Mouse (Mus musculus) layer of hippocampus, adult 18-20 months (tissue): ENCODE data around the gene Gm11437. TPM values are rescaled to one million over a fixed set of nuclear protein-coding genes. Genes with fewer than 3 reads are reported as not detected.

Experiments
- DNase-seq, 2 experiments: peaks; one replicate each; pipeline ENCODE4 v3.0.0; 2022; ENCODE audit warnings: low spot score in 2 of 2
- total RNA-seq, 2 experiments: library from RNA; stranded (reverse); gene quantifications; 2 replicates each; pipeline ENCODE4 v1.2.3; 2021

Gm11437 gene
- total RNA-seq, 2 experiments from 2014 or later, result not detected

DNA sequence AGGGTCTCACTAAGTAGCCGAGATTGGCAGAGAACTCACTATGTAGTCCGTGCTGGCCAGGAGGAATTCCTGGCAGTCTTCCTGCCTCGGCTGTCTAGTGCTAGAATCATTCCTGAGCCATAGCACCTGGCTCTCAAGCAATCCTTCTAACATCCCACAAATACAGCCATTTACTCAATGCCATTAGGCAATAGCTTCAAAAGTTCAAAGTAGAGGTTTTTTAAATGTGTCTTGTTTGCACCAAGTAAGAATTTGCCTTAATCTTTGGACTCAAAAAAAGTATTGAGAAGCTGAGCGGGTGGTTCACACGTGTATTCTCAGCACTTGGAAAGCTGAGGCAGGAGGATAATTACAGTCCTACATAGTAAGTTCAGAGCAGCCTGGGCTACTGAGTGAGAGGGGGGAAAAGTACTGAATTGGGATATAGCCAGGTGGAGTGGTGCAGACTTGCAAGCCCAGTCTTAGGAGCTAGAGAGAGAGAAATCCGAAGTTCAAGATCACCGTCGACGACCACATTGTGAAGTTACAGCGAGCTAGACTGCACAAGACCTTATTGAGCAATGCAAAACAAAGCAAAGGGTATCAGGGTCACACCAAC lies 22.0 kb downstream of the Gm11437 start:
- DNase-seq, result no peak

DNA sequence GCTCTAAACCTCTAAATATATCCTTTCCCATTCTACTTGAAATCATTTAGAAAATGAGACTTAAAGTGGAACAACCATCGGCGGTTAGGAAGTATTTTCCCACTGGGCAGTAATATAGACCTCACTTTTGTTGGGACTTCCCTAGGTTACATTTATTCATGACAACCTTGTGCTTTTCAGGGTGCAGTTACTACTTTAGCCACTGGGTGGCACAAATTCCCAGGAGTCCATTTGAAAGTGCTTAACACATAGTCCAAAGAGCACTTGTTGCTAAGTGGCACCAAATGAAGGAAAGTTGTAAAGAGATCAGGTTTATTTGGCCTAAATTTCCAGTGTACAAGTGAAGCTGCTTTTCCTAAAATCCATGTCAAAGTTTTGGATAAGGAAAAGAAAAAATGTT lies 25.5 kb downstream of the Gm11437 start:
- peak; percentile 6 to 68 for DNase-seq

DNA sequence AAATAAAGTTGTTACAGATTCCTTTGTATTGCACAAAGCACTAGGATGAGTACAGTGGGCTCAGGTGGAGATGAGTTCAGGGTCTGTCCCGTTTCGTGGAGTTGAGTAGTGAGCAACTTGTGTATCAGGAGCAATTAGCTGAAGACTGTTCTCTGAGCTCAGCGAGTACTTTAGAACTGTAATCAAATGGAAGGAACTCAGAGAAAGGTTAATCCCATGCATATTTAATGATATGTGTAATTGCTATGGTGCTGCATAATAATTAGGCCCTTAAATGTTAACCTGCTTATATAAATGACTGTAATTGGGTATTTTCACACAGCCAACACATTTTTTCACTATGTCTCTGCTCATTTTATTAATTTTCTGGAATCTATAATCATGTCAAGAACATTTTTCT lies 30.8 kb downstream of the Gm11437 start:
- DNase-seq, result no peak

DNA sequence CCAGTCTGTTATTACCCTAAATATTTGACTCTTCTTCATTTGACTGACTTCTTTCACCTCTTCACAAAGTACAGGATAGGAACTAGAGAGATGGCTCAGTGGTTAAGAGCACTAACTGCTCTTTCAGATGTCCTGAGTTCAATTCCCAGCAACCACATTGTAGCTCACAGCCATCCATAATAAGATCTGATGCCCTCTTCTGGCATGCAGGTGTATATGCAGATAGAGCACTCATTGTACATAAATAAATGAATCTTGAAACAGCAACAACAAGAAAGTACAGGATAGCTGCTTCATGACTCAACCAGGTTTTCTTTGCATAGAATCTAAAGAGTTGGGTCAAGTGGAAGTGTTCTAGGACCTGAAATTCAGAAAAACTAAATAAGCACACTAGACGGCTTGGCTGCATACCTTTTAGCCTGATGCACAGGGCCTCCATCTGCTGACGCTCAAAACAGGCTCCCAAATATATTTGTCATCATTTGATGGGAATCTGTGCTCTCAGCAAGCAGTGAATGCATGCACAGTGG lies 32.9 kb downstream of the Gm11437 start:
- DNase-seq, result no peak

DNA sequence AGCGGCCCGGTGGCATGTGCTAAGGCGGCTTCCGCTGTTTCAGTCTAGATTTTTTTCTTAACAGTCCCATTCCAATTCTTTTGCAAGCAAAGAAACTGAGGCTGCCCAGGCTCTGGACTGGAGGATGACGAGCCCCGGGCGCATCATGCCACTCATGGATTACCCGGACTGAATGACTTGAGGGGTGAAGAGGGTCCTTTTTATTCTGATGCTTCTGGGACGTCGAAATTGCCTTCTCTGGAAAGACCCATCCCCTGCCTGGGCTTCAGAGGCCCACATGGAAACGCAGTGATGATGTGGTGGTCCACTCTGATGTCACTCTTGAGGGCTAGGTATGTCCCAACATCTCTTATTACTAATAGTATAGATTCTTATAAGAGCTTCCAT lies 37.5 kb downstream of the Gm11437 start:
- DNase-seq, result no peak

DNA sequence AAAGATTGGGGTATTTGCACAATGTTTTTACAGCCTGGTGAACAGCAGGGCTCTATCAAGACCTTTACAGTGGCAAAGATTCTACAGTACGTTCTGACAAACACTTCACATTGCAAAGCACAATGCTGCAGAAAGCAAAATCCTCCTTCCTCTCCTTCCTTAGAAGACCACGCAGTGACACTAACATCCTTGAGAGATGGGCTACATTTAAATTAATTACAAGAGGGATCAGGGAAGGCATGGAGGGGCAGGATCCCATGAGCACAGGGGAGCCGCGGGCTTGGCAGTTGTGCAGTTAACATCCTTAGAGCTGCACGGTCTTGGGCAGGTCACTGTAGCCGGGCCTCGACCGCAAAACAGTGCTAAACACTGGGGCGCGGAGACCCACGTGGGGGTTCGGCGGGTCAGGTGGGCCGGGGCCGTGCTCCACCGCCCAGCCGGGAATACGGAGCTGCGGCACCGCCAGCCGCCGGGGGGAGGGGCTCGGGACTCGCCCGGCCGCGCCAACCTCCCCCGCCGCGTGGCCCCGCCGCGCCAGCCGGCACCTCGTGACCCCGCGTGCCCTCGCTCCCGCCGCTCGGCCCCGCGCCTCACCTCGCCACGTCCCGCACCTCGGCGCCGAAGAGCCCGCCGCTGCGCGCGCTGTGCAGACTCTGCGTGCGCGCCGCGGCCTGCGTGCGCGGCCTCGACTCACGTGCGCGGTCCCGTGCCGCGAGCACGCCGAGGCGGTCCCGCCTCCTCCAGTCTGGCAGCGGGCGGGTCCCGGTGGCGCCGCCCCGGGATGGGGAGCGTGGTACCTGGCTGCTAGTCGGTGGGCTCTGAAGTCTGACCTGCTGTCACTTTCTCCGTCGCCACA lies 38.1 kb downstream of the Gm11437 start, which contains the start of the genes Tada2a and Acaca:
Tada2a (minus strand) TSS at position 658 of the 856 bp plus-strand sequence.
Acaca (plus strand) TSS at position 730 of the 856 bp plus-strand sequence.
- DNase-seq, result peak; percentile 68 to 81

DNA sequence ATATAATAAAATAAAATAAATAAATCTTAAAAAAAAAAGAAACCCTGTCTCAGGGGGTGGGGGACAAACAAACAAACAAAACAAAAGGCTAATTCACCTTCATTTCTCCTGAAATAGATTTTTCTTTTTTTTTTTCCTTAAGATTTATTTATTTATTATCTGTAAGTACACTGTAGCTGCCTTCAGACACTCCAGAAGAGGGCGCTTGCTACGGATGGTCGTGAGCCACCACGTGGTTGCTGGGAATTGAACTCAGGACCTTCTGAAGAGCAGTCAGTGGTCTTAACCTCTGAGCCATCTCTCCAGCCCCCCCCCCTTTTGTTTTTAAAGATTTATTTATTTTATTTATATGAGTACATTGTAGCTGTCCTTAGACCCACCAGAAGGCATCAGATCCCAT lies 39.3 kb downstream of the Gm11437 start:
- DNase-seq, result no peak

DNA sequence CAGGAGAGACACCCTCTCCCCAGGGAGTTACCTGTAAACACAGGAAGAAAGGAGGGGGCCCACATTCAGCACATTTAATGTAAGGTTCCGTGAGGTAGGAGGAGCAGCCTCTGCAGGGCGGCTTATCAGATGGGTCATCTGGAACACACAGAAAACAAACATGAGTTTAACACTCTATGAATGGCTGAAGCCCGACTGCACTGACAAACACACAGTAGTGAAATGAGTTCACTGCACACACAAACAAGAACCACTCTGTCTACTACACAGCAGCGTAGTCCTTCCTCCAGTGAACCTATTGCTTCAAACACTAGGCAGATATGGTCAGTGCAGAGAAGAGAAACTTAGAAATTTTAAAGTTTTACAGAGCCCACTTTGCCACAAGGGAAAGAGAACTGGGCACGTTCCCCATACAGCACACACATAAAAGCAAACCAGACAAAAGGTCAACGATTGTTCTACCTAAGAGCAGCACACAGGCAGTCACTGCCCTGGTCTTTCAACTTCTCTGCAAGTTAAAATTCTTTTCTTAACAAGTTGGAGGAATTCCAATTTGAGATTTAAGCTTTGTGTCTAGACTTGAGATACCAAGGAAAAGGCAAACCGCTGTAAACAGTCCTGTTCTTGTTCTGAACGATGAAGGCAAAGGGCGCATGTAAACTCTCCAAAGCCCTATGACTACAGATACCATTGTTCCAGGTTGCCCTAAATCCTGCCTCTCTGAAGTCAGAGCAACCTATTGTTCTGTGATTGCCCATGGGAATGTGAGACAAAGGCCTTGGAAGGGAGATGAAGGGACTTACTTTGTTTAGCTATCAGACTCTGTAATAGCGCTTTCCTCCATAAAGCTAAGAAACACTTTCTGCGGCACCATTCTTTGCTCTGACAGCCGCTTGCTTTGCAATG lies 46.0 kb downstream of the Gm11437 start:
- no peak for DNase-seq

DNA sequence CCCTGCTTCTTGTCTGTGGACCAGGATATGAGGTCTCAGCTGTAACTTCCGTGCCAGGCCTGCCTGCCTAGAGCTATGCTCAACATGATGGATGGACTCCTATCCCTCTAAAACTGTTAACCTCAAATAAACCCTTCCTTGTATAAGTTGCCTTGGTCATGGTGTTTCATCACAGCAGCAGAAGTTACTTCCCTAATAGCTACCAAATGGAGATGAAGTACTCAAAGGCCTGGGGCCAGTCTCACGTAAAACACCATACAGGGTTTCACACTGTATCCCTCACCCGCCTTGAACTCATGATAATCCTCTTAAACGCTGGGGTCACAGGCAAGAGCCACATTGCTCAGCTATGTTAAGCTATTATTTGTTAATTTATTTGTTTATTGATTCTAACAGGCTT lies 49.8 kb downstream of the Gm11437 start:
- DNase-seq, result no peak

DNA sequence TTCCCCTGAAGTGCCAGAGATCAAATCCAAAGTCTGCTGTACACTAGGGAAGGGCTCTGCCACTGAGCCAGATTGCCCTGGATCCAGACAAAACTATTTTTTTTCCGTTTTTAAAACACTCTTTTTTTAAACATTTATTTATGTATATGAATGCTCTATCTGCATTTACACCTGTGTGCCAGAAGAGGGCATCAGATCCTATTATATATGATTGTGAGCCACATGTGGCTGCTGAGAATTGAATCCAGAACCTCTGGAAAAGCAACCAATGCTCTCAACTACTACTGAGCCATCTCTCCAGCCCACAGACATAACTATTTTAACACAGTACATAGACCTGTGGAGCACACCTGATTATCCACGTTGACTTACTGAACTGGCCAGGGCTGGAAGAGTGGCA lies 51.1 kb downstream of the Gm11437 start:
- DNase-seq, result no peak

DNA sequence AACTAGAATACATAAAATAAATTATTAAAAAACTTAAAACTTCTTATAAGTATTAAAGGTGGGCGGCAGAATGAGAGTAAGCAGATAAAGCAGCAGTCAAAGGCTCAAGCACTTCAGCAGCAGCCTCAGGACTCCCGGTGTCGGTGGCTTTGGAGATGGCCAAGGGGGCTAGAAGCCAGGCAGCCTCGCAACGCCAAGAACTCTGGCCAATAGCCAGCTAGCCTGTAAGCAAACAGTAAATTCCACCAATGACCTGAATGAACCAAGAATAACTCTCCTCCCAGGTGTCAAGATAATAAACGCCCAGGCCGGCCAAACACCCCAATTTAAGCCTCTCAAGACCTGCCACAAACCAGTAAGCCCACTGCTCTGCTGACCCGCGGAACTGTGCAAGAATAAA lies 51.6 kb downstream of the Gm11437 start:
- no peak for DNase-seq

DNA sequence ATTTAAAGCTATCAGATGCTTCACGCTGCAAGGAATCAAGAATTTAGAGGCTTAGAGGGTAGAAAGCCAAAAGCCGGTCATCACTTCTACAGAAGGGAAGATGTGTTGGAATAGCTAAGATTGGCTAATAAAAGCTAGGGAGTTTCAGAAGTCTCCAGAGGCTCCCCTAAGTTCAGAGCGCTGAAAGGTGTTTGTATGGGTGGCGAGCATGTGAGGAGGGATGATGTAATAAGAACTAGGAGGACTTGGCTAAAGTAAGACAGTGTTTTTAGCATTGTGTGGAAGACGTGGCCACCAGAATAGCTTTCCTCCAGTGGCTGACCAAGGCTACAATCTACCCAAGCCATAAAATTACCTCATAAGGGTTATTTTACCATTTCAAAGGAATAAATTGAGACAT lies 53.7 kb downstream of the Gm11437 start:
- no peak for DNase-seq

DNA sequence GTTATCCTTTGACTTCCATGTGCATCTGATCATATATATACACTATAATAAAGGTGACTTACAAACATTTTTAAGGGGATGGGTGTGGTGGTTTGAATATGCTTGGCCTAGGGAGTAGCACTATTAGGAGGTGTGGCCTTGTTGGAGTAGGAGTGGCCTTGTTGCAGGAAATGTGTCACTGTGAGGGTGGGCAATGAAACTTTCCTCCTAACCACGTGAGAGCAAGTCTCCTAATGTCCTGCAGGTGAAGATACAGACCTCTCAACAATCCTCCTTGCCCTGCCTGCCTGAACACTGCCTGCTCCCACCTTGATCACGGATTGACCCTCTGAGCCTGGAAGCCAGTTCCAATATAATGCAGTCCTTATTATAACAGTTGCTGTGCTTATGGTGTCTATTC lies 60.1 kb downstream of the Gm11437 start:
- DNase-seq, result no peak

DNA sequence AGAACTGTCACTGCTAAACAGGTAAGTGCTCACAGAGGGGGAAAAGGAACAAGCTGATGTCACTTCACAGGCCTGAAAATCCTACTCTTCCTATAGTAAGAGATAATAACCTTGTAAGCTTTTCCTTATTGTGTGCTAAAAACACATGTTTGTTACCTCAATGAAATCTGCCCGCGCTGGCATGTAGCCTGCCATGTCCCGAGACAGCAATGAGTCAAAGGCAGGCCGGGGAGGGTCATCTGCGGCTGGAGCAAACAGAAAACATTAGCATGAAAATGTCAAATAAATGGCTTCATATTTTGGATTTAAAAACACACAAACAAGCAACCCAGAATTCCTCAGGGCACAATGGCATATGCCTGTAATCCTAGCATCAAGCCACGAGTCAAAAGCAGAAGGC lies 63.2 kb downstream of the Gm11437 start:
- no peak for DNase-seq

DNA sequence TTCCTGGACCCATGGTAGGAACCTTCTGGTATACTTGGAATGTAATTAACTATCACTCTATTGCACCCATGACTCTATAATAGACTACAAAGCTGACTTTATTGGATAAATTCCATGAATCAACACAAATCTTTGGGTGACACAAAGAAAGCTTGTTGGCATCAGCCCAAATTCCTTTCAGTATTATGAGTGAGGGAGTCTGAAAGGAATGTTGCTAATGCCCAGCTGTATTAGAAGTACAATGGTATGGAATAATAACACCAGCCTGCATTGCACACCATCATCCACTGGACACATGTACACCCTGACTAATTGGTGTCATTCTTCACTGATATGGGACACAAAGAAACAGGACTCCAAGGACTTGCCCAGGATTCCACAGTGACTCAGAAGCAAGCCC lies 66.1 kb downstream of the Gm11437 start:
- DNase-seq, result no peak

Other genes starting within 250 kb of the Gm11437 start
- gene Ddx52, start 225.4 kb downstream of the Gm11437 start, total RNA-seq, result 10 to 100 TPM; 13.1 to 16.4 TPM
- 10 to 100 TPM; 66.6 to 70.6 TPM for gene Synrg, start 203.0 kb downstream of the Gm11437 start, total RNA-seq
- 10 to 100 TPM; 33.5 to 35.0 TPM for gene Dusp14, start 98.2 kb downstream of the Gm11437 start, total RNA-seq
- gene Tada2a, start 37.9 kb downstream of the Gm11437 start, total RNA-seq, result 10 to 100 TPM; 30.4 to 30.8 TPM
- gene Acaca, start 37.8 kb downstream of the Gm11437 start, total RNA-seq, result 10 to 100 TPM; 68.3 to 70.7 TPM